Mouse (Mus musculus): ENCODE data around the gene Rpl36. TPM values are rescaled to one million over a fixed set of nuclear protein-coding genes. Genes with fewer than 3 reads are reported as not detected.
A peak's percentile ranks its signal among the peaks of the same experiment; 100 is the strongest.

Gene Rpl36
- total RNA-seq, 2 experiments from 2014 or later, result 1,580 to 2,669 TPM

- no peak for ATAC-seq (replicated peaks; ENCODE audit: poor library complexity)
These were observed 20.8 kb downstream of the Rpl36 start for GRCm38 (mm10) chr17:56634023-56634422.

GRCm38 (mm10) chr17:56643237-56643636 is 30.0 kb downstream of the Rpl36 start:
- ATAC-seq (replicated peaks; ENCODE audit: poor library complexity), result no peak

GRCm38 (mm10) chr17:56647546-56647945 is 34.3 kb downstream of the Rpl36 start:
- no peak for ATAC-seq (replicated peaks; ENCODE audit: poor library complexity)

GRCm38 (mm10) chr17:56651801-56652200 is 38.6 kb downstream of the Rpl36 start:
- peak; percentile 54 for ATAC-seq (replicated peaks; ENCODE audit: poor library complexity)

GRCm38 (mm10) chr17:56654771-56655170 is 41.6 kb downstream of the Rpl36 start:
- ATAC-seq (replicated peaks; ENCODE audit: poor library complexity), result no peak

- ATAC-seq (replicated peaks; ENCODE audit: poor library complexity), result no peak
These were observed 42.1 kb downstream of the Rpl36 start for GRCm38 (mm10) chr17:56655311-56655710.

GRCm38 (mm10) chr17:56656171-56656570 is 43.0 kb downstream of the Rpl36 start:
- ATAC-seq (replicated peaks; ENCODE audit: poor library complexity), result no peak

- ATAC-seq (replicated peaks; ENCODE audit: poor library complexity), result no peak
These were observed 50.4 kb downstream of the Rpl36 start for GRCm38 (mm10) chr17:56663659-56664058.

Other genes starting within 250 kb of the Rpl36 start
- gene Ptprs, start 136.9 kb upstream of the Rpl36 start, total RNA-seq (2015), result 35.9 and 39.7 TPM in 2 replicates
- gene Ptprs, start 136.9 kb upstream of the Rpl36 start, total RNA-seq (2017), result 35.3 and 38.5 TPM in 2 replicates
- gene Znrf4, start 101.0 kb upstream of the Rpl36 start, total RNA-seq (2015), result not detected in 2 replicates
- gene Znrf4, start 101.0 kb upstream of the Rpl36 start, total RNA-seq (2017), result not detected in 2 replicates
- gene Gm20219, start 59.0 kb upstream of the Rpl36 start, total RNA-seq (2015), result 0.25 and 1.6 TPM in 2 replicates
- gene Gm20219, start 59.0 kb upstream of the Rpl36 start, total RNA-seq (2017), result 0.10 TPM in 1 of 2 replicates, not detected in the other
- gene Safb2, start 28.8 kb upstream of the Rpl36 start, total RNA-seq (2015), result 56.2 and 63.8 TPM in 2 replicates
- gene Safb2, start 28.8 kb upstream of the Rpl36 start, total RNA-seq (2017), result 70.3 and 120 TPM in 2 replicates
- gene Safb, start 28.6 kb upstream of the Rpl36 start, total RNA-seq (2015), result 58.8 and 59.6 TPM in 2 replicates
- 79.6 and 88.1 TPM in 2 replicates for gene Safb, start 28.6 kb upstream of the Rpl36 start, total RNA-seq (2017)
- 93.3 and 94.0 TPM in 2 replicates for gene 2410015M20Rik, start 3.6 kb upstream of the Rpl36 start, total RNA-seq (2015)
- gene 2410015M20Rik, start 3.6 kb upstream of the Rpl36 start, total RNA-seq (2017), result 93.3 and 99.4 TPM in 2 replicates
- gene Lonp1, start 13.5 kb downstream of the Rpl36 start, total RNA-seq (2015), result 19.4 and 23.1 TPM in 2 replicates
- gene Lonp1, start 13.5 kb downstream of the Rpl36 start, total RNA-seq (2017), result 68.8 and 83.6 TPM in 2 replicates
- gene Catsperd, start 14.7 kb downstream of the Rpl36 start, total RNA-seq (2015), result 1.1 TPM in 1 of 2 replicates, not detected in the other
- 0.17 and 0.51 TPM in 2 replicates for gene Catsperd, start 14.7 kb downstream of the Rpl36 start, total RNA-seq (2017)
- 24.8 and 34.3 TPM in 2 replicates for gene Ranbp3, start 59.9 kb downstream of the Rpl36 start, total RNA-seq (2015)
- 63.3 and 72.8 TPM in 2 replicates for gene Ranbp3, start 59.9 kb downstream of the Rpl36 start, total RNA-seq (2017)
- 102 and 151 TPM in 2 replicates for gene Ndufa11, start 104.4 kb downstream of the Rpl36 start, total RNA-seq (2015)
- 92.1 and 131 TPM in 2 replicates for gene Ndufa11, start 104.4 kb downstream of the Rpl36 start, total RNA-seq (2017)
- gene Vmac, start 104.6 kb downstream of the Rpl36 start, total RNA-seq (2015), result 8.5 and 12.5 TPM in 2 replicates
- 4.2 and 6.5 TPM in 2 replicates for gene Vmac, start 104.6 kb downstream of the Rpl36 start, total RNA-seq (2017)
- not detected in 2 replicates for gene Nrtn, start 144.1 kb downstream of the Rpl36 start, total RNA-seq (2015)
- gene Nrtn, start 144.1 kb downstream of the Rpl36 start, total RNA-seq (2017), result not detected in 2 replicates
- 11.2 and 11.7 TPM in 2 replicates for gene Dus3l, start 151.3 kb downstream of the Rpl36 start, total RNA-seq (2015)
- gene Dus3l, start 151.3 kb downstream of the Rpl36 start, total RNA-seq (2017), result 19.2 and 20.4 TPM in 2 replicates
- 2.0 and 3.2 TPM in 2 replicates for gene Prr22, start 156.8 kb downstream of the Rpl36 start, total RNA-seq (2015)
- 0.92 and 1.6 TPM in 2 replicates for gene Prr22, start 156.8 kb downstream of the Rpl36 start, total RNA-seq (2017)
- 6.4 and 8.8 TPM in 2 replicates for gene Rfx2, start 217.6 kb downstream of the Rpl36 start, total RNA-seq (2015)
- 4.8 and 5.0 TPM in 2 replicates for gene Rfx2, start 217.6 kb downstream of the Rpl36 start, total RNA-seq (2017)

Measured in megakaryocyte progenitor cell, adult 5-6 weeks (primary cell).